Mouse (Mus musculus): ENCODE data around the gene Fgl2.
"Not testable (repeated sequence)": the region's sequence is repeated elsewhere in the genome, so short reads cannot be mapped to it uniquely, and the experiment has no call there.

Gene Fgl2

GRCm38 (mm10) chr5:21372493-21373179 is at the start of gene Fgl2:
TSS of gene Fgl2 (plus strand) at chr5:21372642.
- peak; percentile 71 for DNase-seq (ENCODE audit: extremely low spot score)

- peak; percentile 60 for DNase-seq (ENCODE audit: extremely low spot score)
These were observed 45.9 kb upstream of the Fgl2 start for GRCm38 (mm10) chr5:21326494-21326893.

- no peak for DNase-seq (ENCODE audit: extremely low spot score)
These were observed 43.9 kb upstream of the Fgl2 start for GRCm38 (mm10) chr5:21328560-21328959.

GRCm38 (mm10) chr5:21329672-21330665 is 42.5 kb upstream of the Fgl2 start:
- peak; percentile 16 for DNase-seq (ENCODE audit: extremely low spot score)

- DNase-seq (ENCODE audit: extremely low spot score) = no peak
These were observed 40.8 kb upstream of the Fgl2 start for GRCm38 (mm10) chr5:21331656-21332055.

- DNase-seq (ENCODE audit: extremely low spot score) = no peak
These were observed 40.3 kb upstream of the Fgl2 start for GRCm38 (mm10) chr5:21332119-21332518.

GRCm38 (mm10) chr5:21342265-21342664 is 30.2 kb upstream of the Fgl2 start:
- DNase-seq (ENCODE audit: extremely low spot score) = not testable (repeated sequence)

GRCm38 (mm10) chr5:21348366-21348765 is 24.1 kb upstream of the Fgl2 start:
- no peak for DNase-seq (ENCODE audit: extremely low spot score)

- no peak for DNase-seq (ENCODE audit: extremely low spot score)
These were observed 20.8 kb upstream of the Fgl2 start for GRCm38 (mm10) chr5:21351678-21352077.

- DNase-seq (ENCODE audit: extremely low spot score) = no peak
These were observed 13.8 kb upstream of the Fgl2 start for GRCm38 (mm10) chr5:21358648-21359047.

GRCm38 (mm10) chr5:21363343-21363742 is 9.1 kb upstream of the Fgl2 start:
- no peak for DNase-seq (ENCODE audit: extremely low spot score)

GRCm38 (mm10) chr5:21366338-21367053 is 5.9 kb upstream of the Fgl2 start:
- DNase-seq (ENCODE audit: extremely low spot score) = no peak

- no peak for DNase-seq (ENCODE audit: extremely low spot score)
These were observed 4.9 kb upstream of the Fgl2 start for GRCm38 (mm10) chr5:21367514-21367913.

GRCm38 (mm10) chr5:21370218-21370947 is 2.1 kb upstream of the Fgl2 start:
- DNase-seq (ENCODE audit: extremely low spot score) = no peak

GRCm38 (mm10) chr5:21371920-21372319 is 522 bp upstream of the Fgl2 start:
- DNase-seq (ENCODE audit: extremely low spot score) = no peak

GRCm38 (mm10) chr5:21373180-21373518 is 707 bp downstream of the Fgl2 start:
- no peak for DNase-seq (ENCODE audit: extremely low spot score)

GRCm38 (mm10) chr5:21376935-21377334 is 4.5 kb downstream of the Fgl2 start:
- DNase-seq (ENCODE audit: extremely low spot score) = no peak

- no peak for DNase-seq (ENCODE audit: extremely low spot score)
These were observed 6.0 kb downstream of the Fgl2 start for GRCm38 (mm10) chr5:21378397-21378796.

- DNase-seq (ENCODE audit: extremely low spot score) = no peak
These were observed 9.5 kb downstream of the Fgl2 start for GRCm38 (mm10) chr5:21381986-21382385.

GRCm38 (mm10) chr5:21382678-21383077 is 10.2 kb downstream of the Fgl2 start:
- no peak for DNase-seq (ENCODE audit: extremely low spot score)

- no peak for DNase-seq (ENCODE audit: extremely low spot score)
These were observed 11.2 kb downstream of the Fgl2 start for GRCm38 (mm10) chr5:21383392-21384251.

All from embryo, embryonic 9.5 days (tissue).